Mouse (Mus musculus) central nervous system, embryonic 18 days (tissue): ENCODE results near the gene Msl1. TPM values are rescaled to one million over a fixed set of nuclear protein-coding genes. Genes with fewer than 3 reads are reported as not detected.

Experiments
- polyA plus RNA-seq: library from polyadenylated mRNA; depleted of rRNA; stranded (reverse); fragments of >200 nt; gene quantifications from 2 replicates; pipeline ENCODE4 v1.2.3, GENCODE M21; 2012; rRNA removed

The Msl1 gene
- 94.0 and 95.7 TPM in 2 replicates for polyA plus RNA-seq

GRCm38 (mm10) chr11:98795015-98795713 lies at the start of gene Msl1:
TSS of gene Msl1 (plus strand) at chr11:98795516.

DNA sequence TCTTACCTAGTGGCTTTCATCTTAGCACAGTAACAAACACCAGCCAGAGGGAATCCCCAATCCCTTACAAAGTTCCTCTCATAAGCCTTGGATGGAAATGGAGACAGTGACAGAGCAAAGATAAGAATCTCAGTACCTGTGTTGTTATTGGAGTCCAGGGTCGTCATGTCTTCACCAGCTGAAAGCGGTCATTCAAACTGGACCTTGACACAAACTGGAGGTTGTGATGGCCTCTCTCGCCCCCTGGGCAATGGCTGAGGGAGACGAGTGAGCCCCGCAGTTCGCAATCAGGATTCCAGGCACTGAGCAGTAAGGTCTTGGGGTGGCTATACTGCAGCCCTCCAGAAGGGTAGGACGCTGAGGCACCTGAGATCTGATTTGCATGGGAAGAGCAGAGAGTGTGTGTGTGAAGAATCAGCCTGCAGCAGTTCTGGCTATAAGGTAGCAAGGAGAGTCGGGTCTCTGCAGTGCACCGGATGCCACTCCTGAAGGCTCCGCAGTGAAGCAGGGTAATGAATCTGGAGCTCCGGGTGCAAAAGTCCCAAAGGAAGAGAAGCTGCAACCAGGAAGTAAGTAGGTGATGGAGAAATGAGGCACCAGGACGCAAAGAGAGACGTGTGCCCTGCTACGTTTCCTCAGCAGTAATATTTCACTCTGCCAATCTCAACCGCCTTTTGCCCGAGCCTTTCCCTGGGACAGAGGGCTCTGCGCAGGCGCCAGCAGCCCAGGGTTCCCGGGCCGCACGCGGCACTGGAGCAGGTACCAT lies 20.6 kb upstream of the Msl1 start, which contains the start of gene Nr1d1:
TSS of gene Nr1d1 (minus strand) at position 752 of the 766 bp plus-strand sequence.

DNA sequence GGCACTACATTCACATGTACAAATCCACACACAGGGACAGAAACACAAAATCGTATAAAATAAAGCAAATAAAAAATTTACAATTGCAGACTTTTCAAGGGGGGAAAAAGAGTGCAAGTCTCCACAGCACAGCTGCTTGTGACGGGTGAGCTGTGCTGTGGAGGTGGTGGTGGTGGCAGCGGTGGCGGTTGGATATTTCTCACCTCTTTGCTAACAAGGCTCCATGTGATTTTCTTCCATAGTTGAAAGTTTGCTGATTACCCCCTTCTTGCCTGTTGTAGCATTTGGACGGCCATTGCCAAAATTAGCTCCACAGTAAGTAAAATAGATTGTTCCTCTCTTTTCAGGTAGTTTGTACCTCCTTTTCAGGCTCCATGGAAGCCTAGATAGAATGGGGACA lies 9.3 kb downstream of the Msl1 start, which contains the start of gene Casc3:
TSS of gene Casc3 (plus strand) at position 301 of the 400 bp plus-strand sequence.

GRCm38 (mm10) chr11:98836651-98837141 lies 41.4 kb downstream of the Msl1 start, which contains the start of gene Rapgefl1:
TSS of gene Rapgefl1 (plus strand) at chr11:98836785.

Other genes with a start within 250 kb of the Msl1 start
- gene Ikzf3, start 249.5 kb upstream of the Msl1 start, polyA plus RNA-seq = 0.08 and 0.10 TPM in 2 replicates
- 0.11 and 0.23 TPM in 2 replicates for gene Zpbp2, start 244.4 kb upstream of the Msl1 start, polyA plus RNA-seq
- 105 and 111 TPM in 2 replicates for gene Ormdl3, start 208.1 kb upstream of the Msl1 start, polyA plus RNA-seq
- gene Lrrc3c, start 197.2 kb upstream of the Msl1 start, polyA plus RNA-seq = not detected in 2 replicates
- 0.23 and 0.32 TPM in 2 replicates for gene Gm12355, start 169.9 kb upstream of the Msl1 start, polyA plus RNA-seq
- not detected in 2 replicates for gene Gsdma3, start 169.2 kb upstream of the Msl1 start, polyA plus RNA-seq
- gene Gsdma2, start 148.8 kb upstream of the Msl1 start, polyA plus RNA-seq = not detected in 2 replicates
- gene Gsdma, start 131.2 kb upstream of the Msl1 start, polyA plus RNA-seq = 0.01 TPM in 1 of 2 replicates, not detected in the other
- gene Psmd3, start 113.0 kb upstream of the Msl1 start, polyA plus RNA-seq = 177 and 191 TPM in 2 replicates
- gene Csf3, start 94.3 kb upstream of the Msl1 start, polyA plus RNA-seq = not detected in 2 replicates
- 119 and 126 TPM in 2 replicates for gene Med24, start 66.1 kb upstream of the Msl1 start, polyA plus RNA-seq
- 1,068 and 1,110 TPM in 2 replicates for gene Thra, start 54.9 kb upstream of the Msl1 start, polyA plus RNA-seq
- gene Nr1d1, start 20.2 kb upstream of the Msl1 start, polyA plus RNA-seq = 4.5 and 5.2 TPM in 2 replicates
- 51.0 and 55.2 TPM in 2 replicates for gene Casc3, start 9.4 kb downstream of the Msl1 start, polyA plus RNA-seq
- gene Rapgefl1, start 41.3 kb downstream of the Msl1 start, polyA plus RNA-seq = 50.2 and 56.1 TPM in 2 replicates
- 9.4 and 10.4 TPM in 2 replicates for gene Wipf2, start 68.1 kb downstream of the Msl1 start, polyA plus RNA-seq
- gene Cdc6, start 112.3 kb downstream of the Msl1 start, polyA plus RNA-seq = 1.8 and 2.7 TPM in 2 replicates
- 7.2 and 8.4 TPM in 2 replicates for gene Rara, start 132.3 kb downstream of the Msl1 start, polyA plus RNA-seq
- 3.7 TPM in 2 replicates for gene Gjd3, start 187.5 kb downstream of the Msl1 start, polyA plus RNA-seq
- 25.3 and 26.9 TPM in 2 replicates for gene Top2a, start 228.7 kb downstream of the Msl1 start, polyA plus RNA-seq
- gene Igfbp4, start 245.7 kb downstream of the Msl1 start, polyA plus RNA-seq = 93.6 and 104 TPM in 2 replicates